Mouse (Mus musculus) right cerebral cortex, adult 18-20 months (tissue): Measurements from ENCODE around the gene Mixl1.

Experiments
- DNase-seq: peaks from one replicate; pipeline ENCODE4 v3.0.0; 2022; ENCODE audit warnings: mixed read lengths

The Mixl1 gene

GRCm38 (mm10) chr1:180696626-180697352, at the start of gene Mixl1:
Gene Mixl1, minus strand, starts transcription at chr1:180697034.
- no peak for DNase-seq

DNA sequence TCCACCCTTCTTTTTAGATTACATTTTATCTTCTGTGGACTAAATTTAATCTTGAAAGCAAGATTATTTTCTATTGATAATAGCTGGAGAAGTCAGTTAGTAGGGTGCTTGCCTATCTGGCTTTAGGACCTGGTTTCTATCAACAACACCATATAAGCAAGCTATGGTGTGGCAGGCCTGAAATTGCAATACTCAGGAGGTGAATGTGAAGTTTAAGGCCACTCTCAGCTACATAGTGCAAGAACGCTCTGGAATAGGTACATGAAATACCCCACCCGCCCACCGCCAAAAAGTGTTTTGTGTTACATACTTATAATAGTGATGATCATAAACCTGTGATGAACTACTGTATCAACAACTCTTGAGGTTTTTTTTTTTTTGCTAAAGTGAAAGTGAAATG, 32.4 kb upstream of the Mixl1 start:
- no peak for DNase-seq

DNA sequence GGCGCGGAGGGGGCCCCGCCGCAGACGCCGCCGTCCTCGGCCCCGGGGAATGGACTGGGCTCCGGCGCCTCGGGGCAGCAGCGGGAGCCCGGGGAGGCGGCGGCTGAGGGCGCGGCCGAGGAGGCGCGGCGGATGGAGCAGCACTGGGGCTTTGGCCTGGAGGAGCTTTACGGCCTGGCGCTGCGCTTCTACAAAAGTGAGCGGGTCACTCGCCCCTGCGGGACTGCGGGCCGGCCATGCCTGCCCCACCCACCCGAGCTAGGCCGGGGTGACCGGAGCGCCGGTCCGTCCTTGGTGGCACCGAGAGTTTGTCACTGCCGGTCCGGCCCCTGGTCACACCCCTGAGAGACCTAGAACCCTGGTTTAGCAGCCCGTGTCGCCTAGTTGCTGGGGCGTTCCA, 29.3 kb upstream of the Mixl1 start:
- DNase-seq = no peak

DNA sequence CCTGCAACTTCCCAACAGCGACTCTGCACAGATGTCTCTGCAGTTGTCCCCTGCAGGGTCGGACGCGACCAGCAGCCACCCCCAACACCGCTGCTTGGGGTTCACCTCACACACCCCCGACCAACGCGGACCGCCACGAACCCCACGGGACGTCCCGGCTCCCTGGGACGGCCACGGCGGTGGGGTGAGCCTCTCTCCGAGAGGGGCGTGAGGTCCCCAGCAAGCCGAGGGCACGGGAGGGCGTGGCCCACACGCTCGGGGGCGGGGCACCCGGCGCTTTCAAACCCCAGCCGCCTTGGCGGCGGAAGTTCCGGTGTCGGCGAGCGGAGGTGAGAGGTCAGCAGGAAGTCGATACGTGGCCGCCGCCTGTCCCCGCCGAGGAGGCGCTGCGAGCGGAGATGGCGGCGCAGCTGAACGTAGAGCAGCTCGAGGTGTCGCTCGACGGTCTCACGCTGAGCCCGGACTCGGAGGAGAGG, 28.9 kb upstream of the Mixl1 start, which contains the start of gene Acbd3:
Gene Acbd3, plus strand, starts transcription at position 340 of the 476 bp plus-strand sequence.
- peak; percentile 93 for DNase-seq

DNA sequence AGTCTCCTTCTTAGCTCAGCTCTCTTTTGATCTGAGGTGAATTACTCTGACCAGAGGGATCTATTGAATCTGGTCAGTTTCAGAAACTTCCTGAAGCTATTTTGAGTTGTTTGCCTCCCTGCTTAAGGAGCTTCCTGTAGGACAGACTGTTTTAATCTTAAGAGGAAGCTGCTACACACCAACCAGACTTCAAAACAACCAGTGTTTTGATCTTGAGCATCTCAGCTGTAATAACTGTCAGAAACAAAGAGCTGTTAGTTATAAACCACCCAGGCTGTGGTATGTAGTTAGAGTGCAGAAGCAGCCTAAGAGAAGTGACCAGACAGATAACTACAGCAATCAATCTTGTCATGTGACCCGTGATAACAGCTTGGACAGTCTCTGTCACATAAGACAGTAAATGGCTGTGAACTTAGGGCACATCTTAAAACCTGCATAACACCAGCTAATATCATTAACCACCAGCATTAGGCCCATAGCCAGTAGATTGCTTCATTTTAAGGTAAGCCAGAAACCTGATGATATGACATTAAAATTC, 26.9 kb upstream of the Mixl1 start:
- no peak for DNase-seq

DNA sequence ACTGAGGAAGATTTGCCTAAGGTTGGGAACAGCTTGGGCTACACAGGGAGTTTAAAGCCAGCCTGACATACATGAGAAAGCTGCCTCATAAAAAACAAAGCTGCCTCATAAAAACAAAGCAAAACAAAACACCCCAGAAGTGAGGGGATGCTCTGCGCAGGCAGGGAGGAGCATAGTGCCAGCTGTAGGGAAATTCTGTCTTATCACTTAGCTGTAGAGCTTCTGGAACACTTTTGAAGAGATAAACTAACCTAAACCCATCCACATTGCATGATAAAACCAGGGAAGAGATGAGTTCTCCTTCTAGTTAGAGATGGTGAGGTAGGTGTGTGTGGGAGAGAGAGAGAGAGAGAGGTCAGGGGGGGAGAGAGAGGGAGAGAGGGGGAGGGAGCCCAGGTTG, 25.8 kb upstream of the Mixl1 start:
- DNase-seq = no peak

DNA sequence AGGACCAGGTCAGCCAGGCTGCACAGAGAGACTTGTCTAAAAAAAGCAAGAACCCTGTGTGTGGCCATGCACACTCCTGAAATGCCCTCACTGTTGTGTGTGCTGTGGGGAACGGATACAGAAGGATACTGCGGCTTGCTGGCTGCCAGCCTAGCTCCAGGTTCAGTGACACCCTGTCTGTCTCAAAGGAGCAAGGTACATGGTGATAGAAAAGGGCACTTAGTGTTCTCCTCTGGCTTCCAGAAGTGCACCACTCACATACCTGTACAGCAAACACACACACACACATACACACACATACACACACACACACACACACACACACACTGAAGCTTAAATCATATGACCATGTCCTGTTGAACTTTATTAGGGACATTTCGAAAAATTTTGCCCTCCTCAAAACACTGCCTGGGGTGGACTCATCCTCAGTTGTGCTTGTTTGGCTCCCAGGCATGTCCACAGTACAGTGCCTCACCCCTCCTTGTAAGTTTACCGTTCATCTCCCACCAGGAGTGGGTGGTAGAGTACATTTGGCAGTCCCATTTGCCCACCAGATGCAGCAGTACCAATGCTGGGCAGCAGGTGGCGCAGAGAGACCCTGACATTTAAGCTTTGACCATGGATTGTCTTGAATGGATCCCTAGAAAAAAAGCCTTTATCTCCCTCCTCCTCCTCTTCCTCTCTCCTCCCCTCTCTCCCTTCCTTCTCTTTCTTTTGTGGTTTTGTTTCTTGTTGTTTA, 23.3 kb upstream of the Mixl1 start:
- DNase-seq = peak; percentile 54

DNA sequence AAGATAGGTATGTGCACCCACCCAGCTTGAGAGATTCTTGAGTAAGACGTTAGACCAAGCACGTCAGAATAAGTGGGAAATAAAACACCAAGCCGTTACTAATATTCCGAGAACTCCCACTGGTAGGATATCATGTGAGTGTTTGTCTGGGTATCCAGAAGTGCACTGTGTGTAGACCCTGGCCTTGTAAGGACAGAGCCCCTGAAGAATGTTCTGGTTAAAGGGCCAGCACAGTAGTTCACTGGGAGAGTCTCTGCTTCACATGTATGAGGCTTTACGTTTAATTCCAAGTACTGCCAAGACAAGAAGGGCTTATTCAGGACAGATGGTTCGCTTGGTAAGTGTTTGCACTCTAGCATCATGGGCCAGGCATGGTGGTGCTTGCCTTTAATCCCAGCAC, 22.6 kb upstream of the Mixl1 start:
- no peak for DNase-seq

- no peak for DNase-seq
Observed at GRCm38 (mm10) chr1:180718756-180719155, 21.9 kb upstream of the Mixl1 start.

- DNase-seq = no peak
Observed at GRCm38 (mm10) chr1:180708935-180709776, 12.3 kb upstream of the Mixl1 start.

GRCm38 (mm10) chr1:180707813-180708212, 11.0 kb upstream of the Mixl1 start:
- no peak for DNase-seq

DNA sequence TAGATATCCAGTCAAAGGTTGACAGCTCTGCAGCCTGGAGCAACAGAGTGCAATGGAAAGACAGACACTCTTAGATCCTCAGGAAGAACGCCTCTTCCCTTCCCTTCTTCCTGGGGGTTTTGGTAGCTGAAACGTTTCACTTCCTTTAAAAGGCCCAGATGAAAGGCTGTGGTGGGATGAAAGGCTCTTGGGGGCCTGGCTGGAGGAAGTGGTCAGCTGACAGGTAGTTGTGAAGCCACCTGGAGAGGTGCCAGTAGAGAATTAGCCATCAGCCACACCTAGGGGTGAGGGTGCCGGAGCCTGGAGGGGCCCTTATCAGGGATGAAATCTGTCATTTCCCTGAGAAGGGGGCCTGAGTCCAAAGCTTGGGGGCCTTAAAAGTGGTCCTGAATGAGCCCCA, 10.5 kb upstream of the Mixl1 start:
- DNase-seq = no peak

DNA sequence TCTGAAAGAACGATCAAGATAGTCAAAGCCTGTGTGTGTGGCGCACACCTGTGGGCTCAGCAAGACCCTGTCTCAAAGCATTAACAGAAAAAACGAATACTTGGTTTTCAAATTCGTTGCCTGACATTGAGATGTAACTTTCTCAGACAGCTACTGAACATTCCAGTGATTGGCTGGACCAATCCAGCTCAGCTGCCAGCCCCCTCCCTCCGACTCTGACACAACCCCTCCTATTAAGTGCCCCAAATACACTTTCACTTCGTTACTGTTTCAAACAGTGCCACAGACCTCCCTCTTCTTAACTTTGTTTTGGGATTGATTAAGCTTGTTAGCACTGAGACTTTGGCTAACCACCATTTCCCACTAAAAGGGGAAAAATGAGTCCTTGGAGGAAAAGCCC, 6.6 kb upstream of the Mixl1 start:
- DNase-seq = no peak

GRCm38 (mm10) chr1:180698063-180698462, 1.2 kb upstream of the Mixl1 start:
- no peak for DNase-seq

- no peak for DNase-seq
Observed at GRCm38 (mm10) chr1:180691284-180691683, 5.5 kb downstream of the Mixl1 start.
